Mouse (Mus musculus) forebrain, postnatal 0 days (tissue): ENCODE results near the gene Il1r1. TPM values are rescaled to one million over a fixed set of nuclear protein-coding genes. Genes with fewer than 3 reads are reported as not detected.

Source experiments
- ATAC-seq: fragments of 200-750 bp; cut with Nextera tagmentation; 2 replicates; pipeline ENCODE4 v1.8.0; 2017; ENCODE audit warnings: mild to moderate bottlenecking, moderate library complexity
- DNase-seq: peaks from one replicate; pipeline ENCODE4 v3.0.0-alpha.2; 2015
- H3K27ac ChIP-seq: fragments of 300-500 bp; sonication (generic); 2 replicates; pipeline ENCODE4 v1.5.1; 2014; ENCODE audit warnings: low read depth, mild to moderate bottlenecking, antibody characterized with exemption, low read length, moderate library complexity, mixed read lengths
- H3K27me3 ChIP-seq: fragments of 300-500 bp; sonication (generic); 2 replicates; pipeline ENCODE4 v1.6.1; 2014; ENCODE audit warnings: mild to moderate bottlenecking, low read length, mixed read lengths; ENCODE audit not compliant: insufficient read depth
- H3K36me3 ChIP-seq: fragments of 300-500 bp; sonication (generic); 2 replicates; pipeline ENCODE4 v1.6.1; 2014; ENCODE audit warnings: mild to moderate bottlenecking, moderate library complexity; ENCODE audit not compliant: insufficient read depth
- H3K4me1 ChIP-seq: fragments of 300-500 bp; sonication (generic); 2 replicates; pipeline ENCODE4 v1.6.1; 2014; ENCODE audit warnings: antibody characterized with exemption; ENCODE audit not compliant: insufficient read depth
- H3K4me2 ChIP-seq: fragments of 300-500 bp; sonication (generic); 2 replicates; pipeline ENCODE4 v1.6.1; 2014; ENCODE audit warnings: low read depth, mild to moderate bottlenecking, moderate library complexity
- H3K4me3 ChIP-seq: fragments of 300-500 bp; sonication (generic); 2 replicates; pipeline ENCODE4 v1.5.1; 2014; ENCODE audit warnings: low read depth, low read length, mixed read lengths
- H3K9ac ChIP-seq: fragments of 300-500 bp; sonication (generic); 2 replicates; pipeline ENCODE4 v1.6.1; 2014; ENCODE audit warnings: mild to moderate bottlenecking
- H3K9me3 ChIP-seq: fragments of 300-500 bp; sonication (generic); 2 replicates; pipeline ENCODE4 v1.6.1; 2016; ENCODE audit warnings: low read length
- CTCF ChIP-seq: sonication (generic); IDR thresholded peaks from 2 replicates; pipeline ENCODE4 v1.5.1; 2016; ENCODE audit warnings: antibody characterized with exemption, control low read depth, low read depth
- WGBS: fragments of 180-500 bp; shearing (Covaris S2); extraction: QIAGEN DNeasy Blood & Tissue Kit; methylation state at CpG from one replicate; pipeline ENCODE4 v1.1.7; 2014; 5-methylcytosine and 5-hydroxymethylcytosine counted together
- polyA plus RNA-seq: library from polyadenylated mRNA; unstranded; fragments of >200 nt; fragmentation: Nextera tagmentation; extraction: Ambion mirVana; gene quantifications from 2 replicates; pipeline ENCODE4 v1.2.1, GENCODE M21; 2015
- total RNA-seq: library from RNA; depleted of rRNA; stranded (reverse); fragments of >200 nt; gene quantifications from 2 replicates; pipeline ENCODE4 v1.2.3, GENCODE M21; 2014

Il1r1 gene
- total and polyA plus RNA-seq, 2 experiments from 2014 or later = 0.84 to 0.90 TPM

GRCm38 (mm10) chr1:40324955-40325702 lies 100.2 kb downstream of the Il1r1 start:
- peak overlapping the region; percentile 35 for H3K9ac ChIP-seq
- H3K9me3 ChIP-seq = no peaks in the 10 kb centered on the region
- H3K27me3 ChIP-seq = peaks cover 28% of the 10 kb centered on the region
- no peaks in the 10 kb centered on the region for H3K4me1 ChIP-seq
- peak overlapping the region; percentile 72 for H3K4me2 ChIP-seq
- ATAC-seq = no peak; the same call in 1 of the 2 replicates
- DNase-seq = peak; percentile 15
- 9% methylated on average over 22 of the region's 22 CpGs for WGBS
- peak overlapping the region; percentile 37 for H3K4me3 ChIP-seq
- H3K27ac ChIP-seq = no peak overlapping the region
- H3K36me3 ChIP-seq = no peaks in the 10 kb centered on the region
- TF ChIP-seq CTCF = no peak

- TF ChIP-seq CTCF = no peak
- peak overlapping the region; percentile 72 for H3K4me2 ChIP-seq
- no peak for DNase-seq
- WGBS = 3% methylated on average over 29 of the region's 29 CpGs
- peak overlapping the region; percentile 37 for H3K4me3 ChIP-seq
- H3K9ac ChIP-seq = peak overlapping the region; percentile 35
- H3K4me1 ChIP-seq = no peaks in the 10 kb centered on the region
- H3K36me3 ChIP-seq = no peaks in the 10 kb centered on the region
- H3K27ac ChIP-seq = no peak overlapping the region
- no peaks in the 10 kb centered on the region for H3K9me3 ChIP-seq
- H3K27me3 ChIP-seq = peaks cover 28% of the 10 kb centered on the region
- no peak for ATAC-seq
Observed at GRCm38 (mm10) chr1:40325711-40326327, 100.9 kb downstream of the Il1r1 start.

GRCm38 (mm10) chr1:40327604-40328003 lies 102.7 kb downstream of the Il1r1 start:
- ATAC-seq (no peak), DNase-seq (no peak)
- Histone ChIP-seq H3K27me3 (peaks cover 28% of the 10 kb centered on the region), H3K4me2 (no peak overlapping the region), H3K9me3 (no peaks in the 10 kb centered on the region), H3K27ac (no peak overlapping the region), H3K4me1 (no peaks in the 10 kb centered on the region), H3K9ac (no peak overlapping the region), H3K4me3 (no peak overlapping the region), H3K36me3 (no peaks in the 10 kb centered on the region)
- TF ChIP-seq CTCF = no peak
- 85% methylated on average over 3 of the region's 3 CpGs for WGBS

GRCm38 (mm10) chr1:40329526-40329925 lies 104.6 kb downstream of the Il1r1 start:
- no peak for ATAC-seq
- no peaks in the 10 kb centered on the region for H3K4me1 ChIP-seq
- H3K36me3 ChIP-seq = no peaks in the 10 kb centered on the region
- TF ChIP-seq CTCF = no peak
- no peak for DNase-seq
- H3K9me3 ChIP-seq = no peaks in the 10 kb centered on the region
- no peak overlapping the region for H3K9ac ChIP-seq
- H3K4me3 ChIP-seq = no peak overlapping the region
- no peak overlapping the region for H3K4me2 ChIP-seq
- H3K27ac ChIP-seq = no peak overlapping the region
- H3K27me3 ChIP-seq = peaks cover 18% of the 10 kb centered on the region
- WGBS = 82% methylated on average over 1 of the region's 1 CpGs

- DNase-seq (no peak), ATAC-seq (no peak)
- no peaks in the 10 kb centered on the region for H3K9me3 ChIP-seq
- 89% methylated on average over 8 of the region's 8 CpGs for WGBS
- TF ChIP-seq CTCF = no peak
- no peak overlapping the region for H3K27ac ChIP-seq
- H3K4me1 ChIP-seq = no peaks in the 10 kb centered on the region
- H3K4me2 ChIP-seq = no peak overlapping the region
- peaks cover 16% of the 10 kb centered on the region for H3K27me3 ChIP-seq
- no peaks in the 10 kb centered on the region for H3K36me3 ChIP-seq
- no peak overlapping the region for H3K9ac ChIP-seq
- no peak overlapping the region for H3K4me3 ChIP-seq
Observed at GRCm38 (mm10) chr1:40330181-40330580, 105.3 kb downstream of the Il1r1 start.

GRCm38 (mm10) chr1:40339346-40339745 lies 114.5 kb downstream of the Il1r1 start:
- Histone ChIP-seq H3K4me2 (no peak overlapping the region), H3K9me3 (no peaks in the 10 kb centered on the region), H3K27me3 (no peaks in the 10 kb centered on the region), H3K27ac (no peak overlapping the region), H3K4me3 (no peak overlapping the region), H3K9ac (no peak overlapping the region), H3K4me1 (no peaks in the 10 kb centered on the region), H3K36me3 (no peaks in the 10 kb centered on the region)
- 89% methylated on average over 1 of the region's 1 CpGs for WGBS
- DNase-seq (no peak), ATAC-seq (no peak)
- TF ChIP-seq CTCF = no peak

- Histone ChIP-seq H3K4me2 (no peak overlapping the region), H3K9me3 (no peaks in the 10 kb centered on the region), H3K4me3 (no peak overlapping the region), H3K27ac (no peak overlapping the region), H3K4me1 (no peaks in the 10 kb centered on the region), H3K27me3 (no peaks in the 10 kb centered on the region), H3K9ac (no peak overlapping the region), H3K36me3 (no peaks in the 10 kb centered on the region)
- no peak for DNase-seq
- TF ChIP-seq CTCF = no peak
- WGBS = 94% methylated on average over 4 of the region's 4 CpGs
- no peak for ATAC-seq
Observed at GRCm38 (mm10) chr1:40340102-40340501, 115.2 kb downstream of the Il1r1 start.
